Mouse (Mus musculus) forebrain, embryonic 12.5 days (tissue): ENCODE data around the gene Synpo2l. TPM values are rescaled to one million over a fixed set of nuclear protein-coding genes. Genes with fewer than 3 reads are reported as not detected.

Experiments used
- ATAC-seq: fragments of 200-750 bp; cut with Nextera tagmentation; 2 replicates; pipeline ENCODE4 v1.8.0; 2017; ENCODE audit warnings: moderate TSS enrichment; ENCODE audit not compliant: low FRiP score
- H3K27ac ChIP-seq: fragments of 300-500 bp; sonication (generic); 2 replicates; pipeline ENCODE4 v1.5.1; 2016; ENCODE audit warnings: mild to moderate bottlenecking
- H3K27me3 ChIP-seq: fragments of 300-500 bp; sonication (generic); 2 replicates; pipeline ENCODE4 v1.6.1; 2016; ENCODE audit warnings: mild to moderate bottlenecking
- H3K36me3 ChIP-seq: fragments of 300-500 bp; sonication (generic); replicated peaks from 2 replicates; pipeline ENCODE4 v1.6.1; 2016; ENCODE audit warnings: mild to moderate bottlenecking
- H3K4me1 ChIP-seq: fragments of 300-500 bp; sonication (generic); 2 replicates; pipeline ENCODE4 v1.6.1; 2016
- H3K4me2 ChIP-seq: fragments of 300-500 bp; sonication (generic); 2 replicates; pipeline ENCODE4 v1.6.1; 2016; ENCODE audit warnings: mild to moderate bottlenecking, moderate library complexity
- H3K4me3 ChIP-seq: fragments of 300-500 bp; sonication (generic); replicated peaks from 2 replicates; pipeline ENCODE4 v1.5.1; 2016; ENCODE audit warnings: mild to moderate bottlenecking
- H3K9ac ChIP-seq: fragments of 300-500 bp; sonication (generic); 2 replicates; pipeline ENCODE4 v1.6.1; 2016; ENCODE audit warnings: mild to moderate bottlenecking
- H3K9me3 ChIP-seq: fragments of 300-500 bp; sonication (generic); 2 replicates; pipeline ENCODE4 v1.6.1; 2016
- WGBS: fragments of 180-500 bp; shearing (Covaris S2); methylation state at CpG from one replicate; pipeline ENCODE4 v1.1.7; 2016; 5-methylcytosine and 5-hydroxymethylcytosine counted together
- polyA plus RNA-seq: library from polyadenylated mRNA; unstranded; fragments of >200 nt; fragmentation: Nextera tagmentation; extraction: Ambion mirVana; gene quantifications from 2 replicates; pipeline ENCODE4 v1.2.1, GENCODE M21; 2016

Gene Synpo2l
- polyA plus RNA-seq, 1 experiment from 2014 or later, result 0.24 TPM

DNA sequence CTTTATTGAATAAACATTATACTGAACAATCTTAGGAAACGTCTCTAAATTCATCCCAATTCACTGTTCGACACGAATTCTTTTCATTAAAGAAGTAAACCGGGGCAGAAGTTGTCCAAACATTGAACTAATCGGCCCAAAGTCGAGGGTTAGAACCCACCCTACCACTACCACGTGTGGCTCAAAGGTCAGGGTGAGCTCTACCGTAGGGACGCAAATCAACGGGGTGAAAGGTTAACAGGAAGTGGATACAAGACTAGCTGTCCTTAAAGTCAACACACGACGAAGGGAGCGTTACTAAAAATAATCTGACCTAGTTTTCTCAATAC lies 5.5 kb upstream of the Synpo2l start:
- Histone ChIP-seq H3K36me3 (peaks cover 29% of the 10 kb centered on the region), H3K4me3 (peak overlapping the region; percentile 80), H3K9me3 (no peaks in the 10 kb centered on the region), H3K27ac (no peak overlapping the region), H3K9ac (no peak overlapping the region), H3K27me3 (peaks cover 14% of the 10 kb centered on the region; the same call in 1 of the 2 replicates), H3K4me2 (peak overlapping the region; percentile 70), H3K4me1 (peaks cover 14% of the 10 kb centered on the region)
- WGBS, result 13% methylated on average over 13 of the region's 13 CpGs
- peak; percentile 78 for ATAC-seq

DNA sequence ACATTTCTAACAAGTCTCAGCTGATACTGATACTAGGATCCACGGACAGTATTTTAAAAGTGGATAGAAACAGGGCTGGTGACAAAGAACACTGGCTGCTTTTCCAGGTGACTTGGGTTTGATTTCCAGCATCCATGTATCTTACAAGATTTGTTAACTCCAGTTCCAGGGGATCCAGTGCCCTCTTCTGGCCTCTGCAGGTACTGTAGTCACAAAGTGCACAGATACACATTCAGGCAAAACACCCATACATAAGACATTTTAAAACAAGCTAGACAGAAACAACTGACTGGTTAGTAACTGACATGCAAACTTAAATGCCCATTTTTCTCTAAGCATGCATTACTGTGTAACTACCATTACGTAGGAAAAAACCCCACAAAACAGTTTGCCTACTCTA lies 4.8 kb upstream of the Synpo2l start:
- WGBS, result 93% methylated on average over 2 of the region's 2 CpGs

DNA sequence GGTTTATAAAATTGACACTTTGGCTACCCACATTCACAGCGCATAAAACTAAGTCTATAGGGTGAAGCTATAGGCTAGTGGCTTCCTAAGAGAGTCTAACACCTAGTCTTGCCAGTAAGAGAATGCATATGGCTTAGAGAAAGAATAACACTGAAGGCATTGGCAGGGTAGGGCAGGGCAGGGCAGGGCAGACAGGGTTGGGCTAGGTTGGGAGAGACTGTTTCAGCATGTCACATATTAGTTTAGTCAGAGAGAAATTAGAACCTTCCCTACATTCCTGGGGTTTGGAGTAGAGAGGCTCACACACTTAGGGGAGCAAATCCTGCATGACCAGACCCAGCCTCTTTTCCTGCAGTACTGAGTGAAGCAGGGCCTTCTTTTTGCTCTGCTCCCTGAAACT lies 685 bp downstream of the Synpo2l start:
- WGBS, result 76% methylated on average over 1 of the region's 1 CpGs
- H3K4me3 ChIP-seq, result no peak overlapping the region
- H3K9ac ChIP-seq, result no peak overlapping the region
- peaks cover under 1% of the 10 kb centered on the region; the same call in 1 of the 2 replicates for H3K4me1 ChIP-seq
- no peak for ATAC-seq
- peaks cover 52% of the 10 kb centered on the region for H3K27me3 ChIP-seq
- no peaks in the 10 kb centered on the region for H3K9me3 ChIP-seq
- no peak overlapping the region for H3K27ac ChIP-seq
- H3K4me2 ChIP-seq, result no peak overlapping the region
- no peaks in the 10 kb centered on the region for H3K36me3 ChIP-seq

More for the DNA sequence above, 4.8 kb upstream of the Synpo2l start:
- no peak for ATAC-seq
- Histone ChIP-seq H3K27ac (no peak overlapping the region), H3K36me3 (peaks cover 22% of the 10 kb centered on the region), H3K4me1 (peaks cover 14% of the 10 kb centered on the region), H3K4me2 (no peak overlapping the region), H3K27me3 (peaks cover 20% of the 10 kb centered on the region; the same call in 1 of the 2 replicates), H3K9ac (no peak overlapping the region), H3K4me3 (no peak overlapping the region), H3K9me3 (no peaks in the 10 kb centered on the region)

DNA sequence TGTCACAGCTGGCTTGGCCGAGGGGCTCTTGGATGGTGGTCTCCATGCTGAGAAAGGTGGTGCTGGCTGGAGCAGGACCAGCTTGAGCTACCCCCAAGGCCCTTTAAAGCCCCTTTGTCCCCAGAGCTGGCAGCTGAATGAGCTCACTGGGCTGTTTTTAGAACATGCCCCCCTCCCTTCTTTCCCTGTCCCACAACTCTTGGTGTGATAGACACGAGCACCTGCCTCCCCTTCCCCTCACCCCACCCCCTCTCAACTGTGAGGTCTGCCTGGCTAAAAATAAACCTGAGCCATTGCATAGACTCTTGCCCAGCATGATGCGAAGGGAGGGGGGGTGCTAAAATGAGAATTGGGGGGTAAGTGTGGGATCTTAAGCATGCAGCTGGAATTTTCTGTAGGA lies 3.7 kb downstream of the Synpo2l start:
- peaks cover 54% of the 10 kb centered on the region for H3K27me3 ChIP-seq
- no peaks in the 10 kb centered on the region for H3K36me3 ChIP-seq
- no peaks in the 10 kb centered on the region for H3K9me3 ChIP-seq
- no peak for ATAC-seq
- no peak overlapping the region for H3K9ac ChIP-seq
- 25% methylated on average over 3 of the region's 3 CpGs for WGBS
- H3K4me2 ChIP-seq, result no peak overlapping the region
- H3K4me1 ChIP-seq, result peaks cover 13% of the 10 kb centered on the region
- no peak overlapping the region for H3K4me3 ChIP-seq
- H3K27ac ChIP-seq, result no peak overlapping the region

DNA sequence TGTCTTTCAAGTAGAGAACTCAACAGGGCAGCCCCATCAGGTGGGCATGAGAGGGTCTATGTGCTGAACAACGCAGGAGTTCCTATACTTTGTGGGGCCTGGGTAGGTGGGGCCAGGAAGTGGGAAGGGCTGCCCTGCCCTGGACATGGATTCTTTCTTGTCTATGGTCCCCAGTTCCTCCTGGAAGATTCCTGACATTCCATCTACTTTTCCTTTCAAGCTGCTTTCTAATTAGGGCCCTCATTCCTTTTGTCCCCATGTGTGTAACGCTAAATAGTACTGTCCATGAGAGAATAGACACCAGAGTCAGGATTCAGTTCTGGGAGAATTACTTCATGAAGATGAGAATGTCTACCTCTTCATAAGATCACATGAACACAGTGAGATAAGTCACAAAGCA lies 4.6 kb downstream of the Synpo2l start:
- Histone ChIP-seq H3K36me3 (no peaks in the 10 kb centered on the region), H3K4me2 (no peak overlapping the region), H3K4me1 (peaks cover 13% of the 10 kb centered on the region), H3K27ac (no peak overlapping the region), H3K9ac (no peak overlapping the region), H3K9me3 (no peaks in the 10 kb centered on the region), H3K4me3 (no peak overlapping the region), H3K27me3 (peaks cover 48% of the 10 kb centered on the region)
- ATAC-seq, result no peak
- 82% methylated on average over 2 of the region's 2 CpGs for WGBS

DNA sequence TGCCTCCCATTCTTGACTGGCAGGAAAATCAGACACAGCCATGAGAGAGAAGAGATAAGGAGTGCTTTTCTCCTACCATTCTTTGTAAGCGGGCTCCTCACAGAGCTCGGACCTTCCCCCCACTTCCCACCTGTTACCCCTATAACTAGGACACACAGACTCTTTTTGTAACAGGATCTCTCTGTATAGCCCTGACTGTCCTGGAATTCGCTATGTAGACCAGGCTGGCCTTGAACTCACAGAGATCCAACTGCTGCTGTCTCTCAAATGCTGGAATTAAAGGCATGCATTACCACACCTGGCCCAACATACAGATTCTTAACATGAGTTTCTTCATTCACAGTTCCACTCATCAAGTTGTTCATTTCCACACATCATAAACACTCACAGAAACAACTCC lies 5.4 kb downstream of the Synpo2l start:
- ATAC-seq, result no peak
- peaks cover 13% of the 10 kb centered on the region for H3K4me1 ChIP-seq
- peaks cover 40% of the 10 kb centered on the region for H3K27me3 ChIP-seq
- H3K36me3 ChIP-seq, result no peaks in the 10 kb centered on the region
- no peak overlapping the region for H3K4me2 ChIP-seq
- H3K27ac ChIP-seq, result no peak overlapping the region
- no peak overlapping the region for H3K4me3 ChIP-seq
- no peak overlapping the region for H3K9ac ChIP-seq
- no peaks in the 10 kb centered on the region for H3K9me3 ChIP-seq
- 87% methylated on average over 3 of the region's 3 CpGs for WGBS

DNA sequence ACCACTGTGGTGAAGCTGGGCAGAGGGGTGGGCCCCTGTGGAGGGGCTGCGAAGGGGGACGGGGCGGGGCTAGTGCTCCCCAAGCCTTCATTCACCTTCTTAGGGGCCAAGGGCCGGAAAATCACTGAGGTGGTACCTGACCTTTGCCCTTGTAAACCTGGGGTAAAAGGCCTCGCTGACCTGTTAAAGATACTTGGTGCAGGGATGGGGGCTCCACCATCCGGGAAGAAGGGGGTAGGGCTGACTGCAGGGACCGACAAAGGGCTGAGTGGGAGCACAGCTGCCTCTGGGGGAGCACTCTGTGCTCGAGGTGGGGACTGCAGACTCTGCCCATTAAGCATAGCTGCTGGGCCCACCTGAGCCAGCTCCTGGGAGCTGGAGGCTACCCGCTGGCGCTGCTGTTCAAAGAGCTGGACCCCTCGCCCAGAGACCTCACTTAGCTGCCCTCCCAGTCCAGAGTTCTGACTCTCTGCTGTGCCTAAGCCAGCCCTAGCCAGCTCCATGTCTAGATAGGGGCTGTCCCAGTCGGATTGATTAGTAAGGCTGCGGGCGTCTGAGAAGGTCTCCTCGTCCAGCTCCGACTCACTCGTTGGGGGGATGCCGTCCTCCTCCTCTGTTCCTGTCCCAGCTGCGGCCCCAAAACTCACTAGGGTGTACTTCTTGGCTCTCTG lies 6.4 kb downstream of the Synpo2l start:
- peak overlapping the region; percentile 73 for H3K9ac ChIP-seq
- peak overlapping the region; percentile 76 for H3K27ac ChIP-seq
- 12% methylated on average over 19 of the region's 19 CpGs for WGBS

DNA sequence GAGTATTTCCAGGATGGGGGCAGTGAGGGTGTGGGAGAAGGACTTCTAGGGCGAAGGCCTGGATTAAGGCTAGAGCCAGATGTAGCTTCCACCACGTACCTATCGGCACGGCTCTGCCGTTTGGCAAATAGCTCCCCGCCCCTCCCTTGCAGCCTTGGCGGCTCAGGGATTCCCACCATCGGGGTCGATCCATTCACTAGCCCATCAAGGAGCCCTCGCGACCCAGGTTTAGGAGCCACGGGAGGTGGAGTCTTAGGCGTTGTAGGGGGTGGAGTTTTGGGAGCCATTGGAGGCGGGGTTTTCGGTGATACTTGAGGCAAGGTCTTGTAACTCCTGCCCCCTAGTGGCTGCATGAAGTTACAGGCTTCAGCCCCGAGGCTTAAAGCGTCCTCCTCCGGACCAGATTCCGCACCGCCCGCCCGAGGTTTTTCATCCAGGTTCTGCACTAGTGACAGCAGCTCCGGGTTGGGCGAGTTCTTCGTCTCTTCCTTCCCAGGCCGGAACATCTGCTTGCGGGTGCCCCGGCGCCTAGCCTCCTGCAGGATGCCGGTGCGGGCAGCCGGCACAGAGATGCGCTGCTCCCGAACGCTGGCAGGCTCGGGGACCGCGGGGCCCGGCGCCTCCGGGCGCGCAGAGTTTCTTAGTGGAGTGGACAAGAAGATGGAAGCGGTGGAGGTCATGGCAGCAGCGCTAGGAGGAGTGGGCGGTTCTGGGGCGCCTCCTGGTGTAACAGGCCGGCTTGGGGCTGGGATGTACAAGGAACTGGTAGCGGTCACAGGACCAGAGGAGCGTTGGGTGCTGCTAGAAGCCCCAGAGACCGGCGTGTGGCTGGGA lies 7.1 kb downstream of the Synpo2l start:
- Histone ChIP-seq H3K27me3 (peaks cover 35% of the 10 kb centered on the region), H3K4me2 (peak overlapping the region; percentile 87), H3K27ac (peak overlapping the region; percentile 76), H3K9ac (peak overlapping the region; percentile 73), H3K36me3 (no peaks in the 10 kb centered on the region), H3K4me3 (peak overlapping the region; percentile 55), H3K4me1 (peaks cover 13% of the 10 kb centered on the region), H3K9me3 (no peaks in the 10 kb centered on the region)
- 2% methylated on average over 52 of the region's 52 CpGs for WGBS
- ATAC-seq, result peak; percentile 90

More for the DNA sequence above, 6.4 kb downstream of the Synpo2l start:
- Histone ChIP-seq H3K4me1 (peaks cover 13% of the 10 kb centered on the region), H3K27me3 (peaks cover 35% of the 10 kb centered on the region), H3K4me2 (peak overlapping the region; percentile 87), H3K36me3 (no peaks in the 10 kb centered on the region), H3K9me3 (no peaks in the 10 kb centered on the region), H3K4me3 (peak overlapping the region; percentile 55)
- peak; percentile 51 for ATAC-seq

DNA sequence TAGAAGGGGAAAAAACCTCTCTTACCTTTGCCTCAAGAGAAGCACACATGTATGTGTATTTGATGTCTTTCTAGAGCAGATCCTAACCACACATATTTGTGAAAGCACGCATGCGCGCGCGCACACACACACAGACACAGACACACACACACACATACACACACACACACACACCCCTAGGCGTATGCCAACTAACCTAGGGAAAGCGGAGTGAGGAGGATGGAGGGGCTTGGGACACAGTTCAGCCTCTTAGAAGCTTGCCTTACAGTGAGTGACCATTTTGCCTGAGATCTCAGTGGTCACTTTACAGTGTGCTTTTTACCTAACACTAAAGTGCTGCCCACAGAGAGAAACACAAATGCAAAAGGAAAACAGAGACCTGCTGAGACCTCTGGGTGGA lies 8.5 kb downstream of the Synpo2l start:
- Histone ChIP-seq H3K4me3 (no peak overlapping the region), H3K36me3 (no peaks in the 10 kb centered on the region), H3K4me2 (no peak overlapping the region), H3K4me1 (peaks cover 13% of the 10 kb centered on the region), H3K27ac (no peak overlapping the region), H3K9me3 (no peaks in the 10 kb centered on the region), H3K27me3 (peaks cover 29% of the 10 kb centered on the region), H3K9ac (no peak overlapping the region)
- 94% methylated on average over 7 of the region's 7 CpGs for WGBS
- no peak for ATAC-seq

DNA sequence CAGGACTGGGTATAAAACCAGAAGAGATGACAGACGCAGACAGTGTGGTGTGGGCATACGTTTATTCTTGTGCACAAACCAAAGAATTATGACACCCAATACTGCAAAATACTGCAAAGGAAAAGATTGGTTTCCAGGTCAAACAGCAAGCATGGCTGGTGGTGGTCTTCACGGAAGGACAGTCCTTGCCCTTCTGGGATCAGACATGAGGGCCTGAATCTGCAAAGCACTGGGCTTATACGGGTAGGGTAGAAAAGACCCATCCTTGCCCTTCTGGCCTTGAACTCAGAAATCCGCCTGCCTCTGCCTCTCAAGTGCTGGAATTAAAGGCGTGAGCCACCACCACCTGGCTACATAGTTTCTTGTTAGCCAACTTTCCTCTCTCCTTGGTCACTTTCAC lies 9.3 kb downstream of the Synpo2l start:
- Histone ChIP-seq H3K9me3 (no peaks in the 10 kb centered on the region), H3K4me2 (no peak overlapping the region), H3K27me3 (peaks cover 29% of the 10 kb centered on the region), H3K4me3 (no peak overlapping the region), H3K27ac (no peak overlapping the region), H3K4me1 (peaks cover 13% of the 10 kb centered on the region), H3K36me3 (no peaks in the 10 kb centered on the region), H3K9ac (no peak overlapping the region)
- 85% methylated on average over 6 of the region's 6 CpGs for WGBS
- no peak for ATAC-seq

DNA sequence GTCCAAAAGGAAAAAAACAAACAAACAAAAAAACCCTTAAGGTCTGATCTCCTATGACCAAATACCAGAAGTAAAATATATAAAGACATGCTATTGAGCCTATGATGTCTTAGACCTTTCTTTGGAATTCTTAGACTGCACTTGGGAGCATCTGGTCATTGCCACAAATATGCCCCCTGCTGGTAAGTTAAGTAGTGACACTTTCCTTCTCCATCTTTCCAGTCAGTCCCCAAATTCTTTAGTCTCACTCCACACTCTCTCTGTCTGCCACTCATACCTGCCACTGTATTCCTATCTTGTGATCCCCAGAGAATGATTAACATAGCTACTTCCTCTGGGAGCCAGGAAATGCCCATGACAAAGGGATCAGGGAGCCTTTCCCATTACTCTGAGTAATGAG lies 9.8 kb downstream of the Synpo2l start:
- ATAC-seq, result no peak
- H3K36me3 ChIP-seq, result no peaks in the 10 kb centered on the region
- no peak overlapping the region for H3K27ac ChIP-seq
- H3K4me2 ChIP-seq, result no peak overlapping the region
- H3K9me3 ChIP-seq, result no peaks in the 10 kb centered on the region
- no peak overlapping the region for H3K4me3 ChIP-seq
- H3K9ac ChIP-seq, result no peak overlapping the region
- H3K27me3 ChIP-seq, result peaks cover 24% of the 10 kb centered on the region
- H3K4me1 ChIP-seq, result peaks cover 13% of the 10 kb centered on the region

DNA sequence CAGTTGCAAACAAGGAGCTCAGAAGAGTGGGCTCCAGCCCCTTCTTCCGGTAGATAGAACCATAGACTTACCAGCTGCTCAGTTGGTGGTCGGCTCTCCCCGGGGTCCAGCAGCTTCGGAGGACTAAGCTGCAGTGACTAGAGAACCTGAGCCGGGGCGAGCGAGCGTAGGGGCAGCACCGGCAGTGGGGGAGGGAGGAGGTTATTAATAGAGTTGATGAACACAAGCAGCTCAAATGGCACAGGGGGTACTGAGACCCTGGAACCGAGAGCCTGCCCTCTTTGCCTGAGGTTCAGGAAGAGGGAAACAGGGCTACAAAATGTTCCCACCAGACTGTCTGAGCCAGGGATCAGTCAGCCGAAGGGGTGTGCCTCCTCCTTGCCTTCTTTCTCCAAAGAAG lies 11.8 kb downstream of the Synpo2l start, which contains the start of gene Myoz1:
TSS of gene Myoz1 (minus strand) at position 180 of the 400 bp plus-strand sequence.
- Histone ChIP-seq H3K27ac (no peak within 1 kb of the TSS), H3K36me3 (no peaks in the 10 kb centered on the region), H3K27me3 (peaks cover 9% of the 10 kb centered on the region; the same call in 1 of the 2 replicates), H3K9ac (no peak within 1 kb of the TSS), H3K4me1 (peaks cover under 1% of the 10 kb centered on the region; the same call in 1 of the 2 replicates), H3K4me3 (no peak within 1 kb of the TSS), H3K9me3 (no peaks in the 10 kb centered on the region), H3K4me2 (no peak within 1 kb of the TSS)
- ATAC-seq, result no peak
- WGBS, result 38% methylated on average over 11 of the region's 11 CpGs
